Mouse (Mus musculus): ENCODE results near the gene Pick1. TPM values are rescaled to one million over a fixed set of nuclear protein-coding genes. Genes with fewer than 3 reads are reported as not detected.

Pick1 gene
- polyA plus RNA-seq, 1 experiment from 2014 or later = 25.8 TPM

DNA sequence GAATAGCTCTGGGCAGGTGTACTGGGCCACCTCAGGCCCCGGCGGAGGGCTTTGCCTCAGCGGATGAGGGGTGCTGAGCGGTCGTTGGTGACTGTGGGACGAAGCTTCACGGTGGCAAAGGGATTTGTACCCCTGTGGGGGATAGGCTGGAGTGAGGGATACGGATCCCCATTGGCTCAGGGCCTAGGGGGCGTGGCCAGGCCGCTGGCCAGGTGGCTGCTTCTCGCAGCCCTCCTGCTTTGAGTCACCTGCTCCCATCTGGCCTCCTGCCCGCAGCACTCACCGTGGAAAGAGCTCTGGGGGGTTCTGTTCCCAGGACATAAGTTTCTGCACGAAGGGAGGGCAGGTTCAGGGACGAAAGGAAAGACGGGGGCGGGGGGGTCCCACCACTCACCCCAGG is 29.5 kb downstream of the Pick1 start:
- H3K4me1 ChIP-seq (ENCODE audit: control insufficient read depth, insufficient read depth, low read length) = peaks cover 6% of the 10 kb centered on the region
- H3K9me3 ChIP-seq (ENCODE audit: control insufficient read depth, low read length) = no peaks in the 10 kb centered on the region
- H3K36me3 ChIP-seq (ENCODE audit: control insufficient read depth, insufficient read depth, low read length) = no peaks in the 10 kb centered on the region
- no peak overlapping the region for H3K4me2 ChIP-seq (replicated peaks; ENCODE audit: low read depth, low read length)
- no peak overlapping the region for H3K9ac ChIP-seq (ENCODE audit: low read depth, low read length)
- H3K27me3 ChIP-seq (ENCODE audit: control insufficient read depth, insufficient read depth, low read length) = peaks cover 22% of the 10 kb centered on the region
- no peak for ATAC-seq (ENCODE audit: low FRiP score, low TSS enrichment)
- WGBS = 30% methylated on average over 17 of the region's 17 CpGs
- no peak overlapping the region for H3K27ac ChIP-seq (ENCODE audit: low read depth, low read length)
- no peak overlapping the region for H3K4me3 ChIP-seq (ENCODE audit: low read length)

DNA sequence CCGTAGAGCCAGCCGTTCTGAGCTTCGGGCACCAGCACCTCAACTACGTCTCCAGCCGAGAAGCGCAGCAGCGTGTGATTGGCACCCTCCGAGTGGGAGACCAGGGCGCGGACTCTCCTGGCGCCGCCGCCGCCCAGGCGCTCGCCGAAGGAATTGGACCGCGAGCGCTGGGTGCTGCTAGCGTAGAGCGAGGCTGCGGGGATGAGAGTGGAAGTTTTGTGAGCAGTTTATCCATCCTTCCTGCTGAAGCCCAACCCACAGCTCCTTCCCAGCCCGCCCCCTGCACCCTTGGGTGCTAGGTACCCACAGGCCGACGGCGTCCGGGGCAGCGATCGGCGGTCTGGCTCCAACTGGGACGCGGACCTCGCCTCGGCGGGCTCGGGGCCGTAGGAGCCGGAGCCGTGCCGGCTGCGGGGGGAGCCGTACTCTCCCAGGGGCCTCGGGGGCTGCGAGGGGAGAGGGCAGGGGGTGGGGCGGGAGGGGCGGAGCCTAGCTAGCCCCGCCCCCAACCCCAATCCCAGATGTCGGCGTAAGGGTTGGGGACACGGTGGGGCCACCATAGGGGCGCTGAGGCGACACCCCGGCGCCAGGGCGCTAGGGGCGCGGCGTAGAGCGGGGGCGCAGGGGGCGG is 32.2 kb downstream of the Pick1 start:
- no peaks in the 10 kb centered on the region for H3K9me3 ChIP-seq (ENCODE audit: control insufficient read depth, low read length)
- peaks cover 6% of the 10 kb centered on the region for H3K4me1 ChIP-seq (ENCODE audit: control insufficient read depth, insufficient read depth, low read length)
- H3K4me2 ChIP-seq (replicated peaks; ENCODE audit: low read depth, low read length) = peak overlapping the region; percentile 87
- no peak overlapping the region for H3K27ac ChIP-seq (ENCODE audit: low read depth, low read length)
- under 1% methylated on average over 59 of the region's 62 CpGs for WGBS
- ATAC-seq (ENCODE audit: low FRiP score, low TSS enrichment) = peak; percentile 77
- H3K9ac ChIP-seq (ENCODE audit: low read depth, low read length) = peak overlapping the region; percentile 49
- H3K36me3 ChIP-seq (ENCODE audit: control insufficient read depth, insufficient read depth, low read length) = no peaks in the 10 kb centered on the region
- H3K4me3 ChIP-seq (ENCODE audit: low read length) = peak overlapping the region; percentile 46
- peaks cover 17% of the 10 kb centered on the region for H3K27me3 ChIP-seq (ENCODE audit: control insufficient read depth, insufficient read depth, low read length)

DNA sequence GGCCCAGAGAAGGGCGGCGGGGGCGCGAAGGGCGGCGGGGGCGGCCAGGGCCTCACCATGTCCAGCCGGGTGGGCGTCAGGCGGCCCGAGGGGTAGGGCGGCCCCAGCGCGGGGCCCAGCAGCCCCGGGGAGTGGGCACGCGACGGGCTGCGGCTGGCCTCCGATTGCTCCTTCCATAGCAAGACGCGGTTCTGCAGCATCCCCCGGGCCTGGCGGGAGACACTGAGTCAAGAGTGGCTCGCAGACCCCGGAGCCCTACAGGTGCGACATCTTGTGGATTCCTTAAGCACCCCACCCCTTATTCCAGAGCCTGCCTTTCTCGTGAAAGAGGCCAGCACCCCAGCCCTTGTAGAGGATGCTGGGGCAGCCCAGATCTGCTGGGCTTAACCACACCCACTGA is 32.8 kb downstream of the Pick1 start:
- no peaks in the 10 kb centered on the region for H3K9me3 ChIP-seq (ENCODE audit: control insufficient read depth, low read length)
- H3K36me3 ChIP-seq (ENCODE audit: control insufficient read depth, insufficient read depth, low read length) = no peaks in the 10 kb centered on the region
- peak overlapping the region; percentile 49 for H3K9ac ChIP-seq (ENCODE audit: low read depth, low read length)
- H3K27me3 ChIP-seq (ENCODE audit: control insufficient read depth, insufficient read depth, low read length) = peaks cover 17% of the 10 kb centered on the region
- WGBS = 1% methylated on average over 28 of the region's 28 CpGs
- peaks cover 6% of the 10 kb centered on the region for H3K4me1 ChIP-seq (ENCODE audit: control insufficient read depth, insufficient read depth, low read length)
- peak; percentile 63 for ATAC-seq (ENCODE audit: low FRiP score, low TSS enrichment)
- no peak overlapping the region for H3K27ac ChIP-seq (ENCODE audit: low read depth, low read length)
- H3K4me3 ChIP-seq (ENCODE audit: low read length) = peak overlapping the region; percentile 46
- peak overlapping the region; percentile 87 for H3K4me2 ChIP-seq (replicated peaks; ENCODE audit: low read depth, low read length)

DNA sequence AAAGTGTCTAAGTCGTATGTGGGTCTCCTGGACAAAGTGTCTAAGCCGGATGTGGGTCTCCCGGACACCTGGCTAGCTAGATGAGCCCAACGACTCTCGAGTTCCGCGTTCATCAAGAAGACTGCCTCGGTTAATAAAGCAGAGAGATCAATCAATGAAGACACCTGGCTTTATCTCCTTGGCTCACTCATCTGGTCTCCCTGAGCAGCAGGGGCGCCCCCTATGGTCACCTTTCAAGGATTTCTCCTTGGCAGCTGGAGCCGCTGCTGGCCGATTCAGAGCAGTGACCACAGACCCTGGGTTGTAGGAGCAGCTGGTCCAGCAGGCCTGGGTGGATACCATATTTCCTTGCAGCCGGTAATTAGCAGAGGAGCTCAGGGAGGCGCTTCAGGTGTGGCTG is 33.4 kb downstream of the Pick1 start:
- no peak overlapping the region for H3K27ac ChIP-seq (ENCODE audit: low read depth, low read length)
- H3K9ac ChIP-seq (ENCODE audit: low read depth, low read length) = no peak overlapping the region
- H3K4me3 ChIP-seq (ENCODE audit: low read length) = no peak overlapping the region
- no peak for ATAC-seq (ENCODE audit: low FRiP score, low TSS enrichment)
- peaks cover 6% of the 10 kb centered on the region for H3K4me1 ChIP-seq (ENCODE audit: control insufficient read depth, insufficient read depth, low read length)
- 14% methylated on average over 13 of the region's 13 CpGs for WGBS
- peak overlapping the region; percentile 87 for H3K4me2 ChIP-seq (replicated peaks; ENCODE audit: low read depth, low read length)
- H3K27me3 ChIP-seq (ENCODE audit: control insufficient read depth, insufficient read depth, low read length) = peaks cover 17% of the 10 kb centered on the region
- H3K36me3 ChIP-seq (ENCODE audit: control insufficient read depth, insufficient read depth, low read length) = no peaks in the 10 kb centered on the region
- no peaks in the 10 kb centered on the region for H3K9me3 ChIP-seq (ENCODE audit: control insufficient read depth, low read length)

DNA sequence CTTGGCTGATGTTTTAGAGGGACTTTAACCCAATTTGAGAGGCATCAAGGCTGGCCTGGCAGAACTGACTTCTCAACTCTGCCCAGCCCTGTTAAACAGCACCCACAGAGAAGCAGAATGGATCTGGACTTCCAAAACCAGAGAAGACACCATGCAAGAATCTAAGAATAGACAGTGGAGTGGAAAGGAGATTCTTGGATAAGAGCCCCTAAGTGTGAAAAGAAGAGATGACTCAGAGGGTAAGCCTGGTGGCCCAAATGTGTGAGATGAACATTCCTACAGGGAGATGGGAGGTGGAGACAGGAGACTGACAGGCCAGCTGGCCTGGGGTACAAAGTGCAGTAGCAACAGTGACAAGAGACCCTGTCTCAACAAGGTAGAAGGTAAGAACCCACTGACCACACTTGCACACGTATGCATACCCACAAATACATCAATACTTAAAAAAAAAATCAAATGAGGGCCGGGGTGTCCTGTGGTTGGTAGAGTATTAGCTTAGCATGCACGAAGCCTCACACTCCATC is 33.9 kb downstream of the Pick1 start:
- ATAC-seq (ENCODE audit: low FRiP score, low TSS enrichment) = no peak
- Histone ChIP-seq H3K4me3 (ENCODE audit: low read length) (no peak overlapping the region), H3K4me2 (replicated peaks; ENCODE audit: low read depth, low read length) (no peak overlapping the region), H3K27me3 (ENCODE audit: control insufficient read depth, insufficient read depth, low read length) (peaks cover 17% of the 10 kb centered on the region), H3K4me1 (ENCODE audit: control insufficient read depth, insufficient read depth, low read length) (peaks cover 6% of the 10 kb centered on the region), H3K27ac (ENCODE audit: low read depth, low read length) (no peak overlapping the region), H3K9me3 (ENCODE audit: control insufficient read depth, low read length) (no peaks in the 10 kb centered on the region), H3K9ac (ENCODE audit: low read depth, low read length) (no peak overlapping the region), H3K36me3 (ENCODE audit: control insufficient read depth, insufficient read depth, low read length) (no peaks in the 10 kb centered on the region)
- 90% methylated on average over 3 of the region's 3 CpGs for WGBS

DNA sequence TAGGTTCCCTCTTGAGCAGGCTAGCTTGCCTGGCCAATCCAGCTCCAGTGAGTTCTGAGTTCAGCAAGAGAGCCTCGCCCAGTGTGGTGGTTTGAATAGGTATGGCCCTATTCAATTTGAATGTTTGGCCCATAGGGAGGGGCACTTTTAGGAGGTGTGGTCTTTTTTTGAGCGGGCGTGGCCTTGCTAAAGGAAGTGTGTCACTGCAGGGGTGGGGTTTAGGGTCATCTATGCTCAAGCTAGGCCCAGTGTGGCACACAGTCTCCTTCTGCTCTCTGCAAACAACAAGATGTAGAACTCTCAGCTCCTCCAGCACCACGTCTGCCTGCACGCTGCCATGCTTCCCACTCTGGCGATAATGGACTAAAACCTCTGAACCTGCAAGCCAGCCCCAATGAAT is 34.8 kb downstream of the Pick1 start:
- no peak overlapping the region for H3K27ac ChIP-seq (ENCODE audit: low read depth, low read length)
- no peaks in the 10 kb centered on the region for H3K36me3 ChIP-seq (ENCODE audit: control insufficient read depth, insufficient read depth, low read length)
- H3K4me2 ChIP-seq (replicated peaks; ENCODE audit: low read depth, low read length) = no peak overlapping the region
- peaks cover 17% of the 10 kb centered on the region for H3K27me3 ChIP-seq (ENCODE audit: control insufficient read depth, insufficient read depth, low read length)
- peaks cover 6% of the 10 kb centered on the region for H3K4me1 ChIP-seq (ENCODE audit: control insufficient read depth, insufficient read depth, low read length)
- no peaks in the 10 kb centered on the region for H3K9me3 ChIP-seq (ENCODE audit: control insufficient read depth, low read length)
- H3K9ac ChIP-seq (ENCODE audit: low read depth, low read length) = no peak overlapping the region
- 97% methylated on average over 6 of the region's 6 CpGs for WGBS
- no peak overlapping the region for H3K4me3 ChIP-seq (ENCODE audit: low read length)
- no peak for ATAC-seq (ENCODE audit: low FRiP score, low TSS enrichment)

DNA sequence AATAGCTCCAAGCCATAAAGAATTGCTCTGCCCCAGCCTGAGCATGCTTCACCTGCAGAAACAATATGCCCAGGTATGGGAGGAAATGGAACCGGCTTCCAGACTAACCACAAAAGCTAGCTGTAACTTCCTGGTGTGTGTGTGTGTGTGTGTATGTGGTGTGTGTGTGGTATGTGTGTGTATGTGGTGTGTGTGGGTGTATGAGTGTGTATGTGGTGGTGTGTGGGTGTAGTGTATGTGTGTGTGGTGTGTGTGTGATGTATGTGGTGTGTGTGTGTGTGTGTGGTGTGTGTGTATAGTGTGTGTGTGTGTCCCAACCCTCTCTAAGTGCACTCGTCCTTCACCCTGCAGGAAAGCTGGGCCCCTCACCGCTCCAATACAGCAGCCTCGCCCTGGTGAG is 36.4 kb downstream of the Pick1 start:
- 63% methylated on average over 4 of the region's 4 CpGs for WGBS
- Histone ChIP-seq H3K27ac (ENCODE audit: low read depth, low read length) (no peak overlapping the region), H3K9ac (ENCODE audit: low read depth, low read length) (no peak overlapping the region), H3K4me3 (ENCODE audit: low read length) (no peak overlapping the region), H3K9me3 (ENCODE audit: control insufficient read depth, low read length) (no peaks in the 10 kb centered on the region), H3K4me2 (replicated peaks; ENCODE audit: low read depth, low read length) (no peak overlapping the region), H3K27me3 (ENCODE audit: control insufficient read depth, insufficient read depth, low read length) (peaks cover 12% of the 10 kb centered on the region), H3K4me1 (ENCODE audit: control insufficient read depth, insufficient read depth, low read length) (peaks cover 6% of the 10 kb centered on the region), H3K36me3 (ENCODE audit: control insufficient read depth, insufficient read depth, low read length) (no peaks in the 10 kb centered on the region)
- no peak for ATAC-seq (ENCODE audit: low FRiP score, low TSS enrichment)

DNA sequence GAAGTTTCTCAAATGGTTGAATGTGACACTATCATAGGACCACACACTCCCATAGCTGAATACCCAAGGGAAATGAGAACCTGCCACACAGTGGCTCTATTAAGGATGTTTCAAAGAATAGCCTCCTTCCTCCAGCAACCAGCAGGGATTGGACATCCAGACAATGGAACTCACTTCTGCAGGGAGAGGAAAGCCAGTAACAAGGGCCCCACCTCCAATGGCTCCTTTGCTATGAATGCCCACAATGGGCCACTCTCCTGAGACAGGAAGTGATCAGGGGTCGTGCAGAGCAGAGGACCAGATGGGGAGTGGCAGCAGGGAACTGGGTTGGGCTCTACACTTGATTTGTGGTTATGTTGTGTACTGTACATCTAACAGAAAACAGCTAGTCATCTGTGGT is 39.5 kb downstream of the Pick1 start:
- Histone ChIP-seq H3K4me1 (ENCODE audit: control insufficient read depth, insufficient read depth, low read length) (peaks cover 6% of the 10 kb centered on the region), H3K9ac (ENCODE audit: low read depth, low read length) (no peak overlapping the region), H3K4me3 (ENCODE audit: low read length) (no peak overlapping the region), H3K27ac (ENCODE audit: low read depth, low read length) (no peak overlapping the region), H3K4me2 (replicated peaks; ENCODE audit: low read depth, low read length) (no peak overlapping the region), H3K27me3 (ENCODE audit: control insufficient read depth, insufficient read depth, low read length) (peaks cover 6% of the 10 kb centered on the region), H3K9me3 (ENCODE audit: control insufficient read depth, low read length) (no peaks in the 10 kb centered on the region), H3K36me3 (ENCODE audit: control insufficient read depth, insufficient read depth, low read length) (no peaks in the 10 kb centered on the region)
- ATAC-seq (ENCODE audit: low FRiP score, low TSS enrichment) = no peak
- WGBS = 32% methylated on average over 1 of the region's 1 CpGs

DNA sequence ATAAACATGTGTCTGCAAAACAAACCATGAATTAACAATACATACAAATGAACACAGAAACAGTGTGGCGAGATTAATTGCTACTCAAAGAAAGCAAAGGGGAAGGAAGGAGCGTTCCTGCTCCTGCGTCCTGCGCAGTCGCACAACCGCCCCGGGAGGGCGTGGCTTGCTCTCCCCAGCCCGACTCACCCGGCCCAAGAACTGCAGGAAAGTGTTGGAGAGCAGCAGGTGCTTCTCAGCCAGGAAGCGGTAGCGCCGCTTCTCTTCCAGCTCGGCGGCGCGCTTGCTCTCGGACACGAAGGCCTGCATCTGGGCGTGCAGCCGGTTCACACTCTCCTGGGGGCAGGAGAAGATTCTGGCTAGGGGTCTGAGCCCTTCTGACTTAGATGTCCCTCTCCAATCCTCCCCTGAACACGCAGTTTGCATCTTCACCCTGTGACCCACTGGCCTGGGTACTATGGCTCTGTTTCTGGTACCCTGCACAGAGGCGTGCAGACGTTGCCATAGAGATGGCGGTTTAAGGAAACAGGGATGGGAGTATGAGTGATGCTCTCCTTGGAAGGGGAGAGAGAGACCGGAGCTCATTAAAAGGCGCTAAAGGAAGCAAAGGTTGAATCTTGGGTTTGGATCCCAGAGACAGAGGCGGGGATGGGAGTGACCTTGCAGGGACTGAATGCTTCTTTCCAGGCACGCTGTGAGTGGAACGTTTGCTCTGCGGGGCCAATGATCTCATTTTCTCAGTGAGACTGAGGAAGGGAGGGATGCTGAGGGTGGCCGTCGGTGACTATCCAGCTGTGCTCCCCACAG is 41.5 kb downstream of the Pick1 start:
- peak overlapping the region; percentile 45; the same call in 1 of the 2 replicates for H3K9ac ChIP-seq (ENCODE audit: low read depth, low read length)
- H3K4me1 ChIP-seq (ENCODE audit: control insufficient read depth, insufficient read depth, low read length) = peaks cover 6% of the 10 kb centered on the region
- H3K9me3 ChIP-seq (ENCODE audit: control insufficient read depth, low read length) = no peaks in the 10 kb centered on the region
- H3K36me3 ChIP-seq (ENCODE audit: control insufficient read depth, insufficient read depth, low read length) = no peaks in the 10 kb centered on the region
- peak overlapping the region; percentile 74 for H3K4me2 ChIP-seq (replicated peaks; ENCODE audit: low read depth, low read length)
- peaks cover 6% of the 10 kb centered on the region for H3K27me3 ChIP-seq (ENCODE audit: control insufficient read depth, insufficient read depth, low read length)
- H3K27ac ChIP-seq (ENCODE audit: low read depth, low read length) = no peak overlapping the region
- peak overlapping the region; percentile 29 for H3K4me3 ChIP-seq (ENCODE audit: low read length)
- 1% methylated on average over 33 of the region's 33 CpGs for WGBS
- peak; percentile 70; the same call in 1 of the 2 replicates for ATAC-seq (ENCODE audit: low FRiP score, low TSS enrichment)
